Mouse (Mus musculus) liver, embryonic 14.5 days (tissue): ENCODE results near the gene Alkbh2. TPM values are rescaled to one million over a fixed set of nuclear protein-coding genes. Genes with fewer than 3 reads are reported as not detected.

Experiments used
- ATAC-seq: fragments of 200-750 bp; cut with Nextera tagmentation; 2 replicates; pipeline ENCODE4 v1.8.0; 2017; ENCODE audit warnings: moderate number of reproducible peaks, mild to moderate bottlenecking, moderate library complexity; ENCODE audit not compliant: insufficient read depth
- DNase-seq, 3 experiments: peaks; one replicate each; pipeline ENCODE4 v3.0.0-alpha.2; 2012 to 2013; ENCODE audit warnings: low read depth in 3 of 3, low spot score in 3 of 3
- H3K27ac ChIP-seq: fragments of 300-500 bp; sonication (generic); 2 replicates; pipeline ENCODE4 v1.5.1; 2014; ENCODE audit warnings: moderate library complexity, mild to moderate bottlenecking, control low read depth, inconsistent platforms
- H3K27me3 ChIP-seq: fragments of 300-500 bp; sonication (generic); 2 replicates; pipeline ENCODE4 v1.6.1; 2014; ENCODE audit warnings: mild to moderate bottlenecking, low read length, moderate library complexity; ENCODE audit not compliant: control insufficient read depth, insufficient read depth
- H3K36me3 ChIP-seq: fragments of 300-500 bp; sonication (generic); replicated peaks from 2 replicates; pipeline ENCODE4 v1.6.1; 2014; ENCODE audit warnings: low read depth; ENCODE audit not compliant: control insufficient read depth, insufficient read depth
- H3K4me1 ChIP-seq, 2 experiments: fragments of 200-500 bp in 1 of 2; fragments of 300-500 bp in 1 of 2; sonication (generic) in 1 of 2; replicated peaks; 2 replicates each; pipeline ENCODE4 v1.6.1; 2012 to 2014; ENCODE audit warnings: antibody characterized with exemption in 1 of 2, inconsistent platforms in 1 of 2, low read length in 1 of 2; ENCODE audit not compliant: control insufficient read depth in 2 of 2, insufficient read depth in 2 of 2
- H3K4me2 ChIP-seq: fragments of 300-500 bp; sonication (generic); 2 replicates; pipeline ENCODE4 v1.6.1; 2014; ENCODE audit warnings: low read depth, mild to moderate bottlenecking, control low read depth, moderate library complexity
- H3K4me3 ChIP-seq, 2 experiments: fragments of 200-500 bp in 1 of 2; fragments of 300-500 bp in 1 of 2; sonication (generic) in 1 of 2; 2 replicates each; pipeline ENCODE4 v1.5.1; 2012 to 2014; ENCODE audit warnings: low read depth in 2 of 2, low read length in 2 of 2, mild to moderate bottlenecking in 2 of 2, control low read depth in 1 of 2, inconsistent platforms in 1 of 2, moderate library complexity in 1 of 2; ENCODE audit not compliant: insufficient read depth in 1 of 2
- H3K9ac ChIP-seq: fragments of 300-500 bp; sonication (generic); replicated peaks from 2 replicates; pipeline ENCODE4 v1.6.1; 2014; ENCODE audit warnings: mild to moderate bottlenecking, control low read depth, moderate library complexity
- H3K9me3 ChIP-seq: fragments of 300-500 bp; sonication (generic); 2 replicates; pipeline ENCODE4 v1.6.1; 2016; ENCODE audit warnings: low read length, mixed read lengths; ENCODE audit not compliant: control insufficient read depth
- CTCF ChIP-seq: IDR thresholded peaks from 2 replicates; pipeline ENCODE4 v1.5.1; 2016; ENCODE audit warnings: antibody characterized with exemption, low read depth, control low read depth
- EP300 ChIP-seq: IDR thresholded peaks from 2 replicates; pipeline ENCODE4 v1.6.1; 2016; ENCODE audit warnings: antibody characterized with exemption, low read depth
- WGBS: fragments of 180-500 bp; shearing (Covaris S2); extraction: QIAGEN DNeasy Blood & Tissue Kit; methylation state at CpG from one replicate; pipeline ENCODE4 v1.1.7; 2014; ENCODE audit not compliant: insufficient replicate concordance; 5-methylcytosine and 5-hydroxymethylcytosine counted together
- polyA plus RNA-seq, 2 experiments: library from polyadenylated mRNA; depleted of rRNA in 1 of 2; stranded (reverse) in 1 of 2; unstranded in 1 of 2; fragments of >200 nt; fragmentation: Nextera tagmentation in 1 of 2; extraction: Ambion mirVana in 1 of 2; gene quantifications; 2 replicates each; pipeline versions ENCODE4 v1.2.1 to v1.2.3; 2012 to 2014

The Alkbh2 gene
- polyA plus RNA-seq, 2 experiments: 3.9 to 5.7 TPM

DNA sequence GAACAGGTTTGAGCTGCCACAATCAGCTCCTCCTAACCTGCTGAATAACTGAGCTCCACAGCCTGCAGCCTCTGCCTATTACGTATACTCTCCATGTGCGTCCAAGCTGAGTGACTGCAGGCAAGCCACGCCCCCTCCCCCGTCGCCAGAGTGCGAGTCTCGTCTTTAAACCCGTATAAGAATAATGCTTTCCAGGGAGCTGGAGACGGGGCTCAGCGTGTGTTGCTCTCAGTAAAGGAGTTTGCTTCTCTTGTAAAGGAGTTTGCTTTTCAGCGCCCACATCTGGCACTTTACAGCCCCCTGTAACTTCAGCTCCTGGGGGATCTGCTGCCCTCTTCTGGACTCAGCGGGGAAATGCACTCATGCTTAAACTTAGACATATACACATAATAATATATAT lies 25.5 kb upstream of the Alkbh2 start:
- H3K27ac ChIP-seq: no peak overlapping the region
- H3K9me3 ChIP-seq: no peaks in the 10 kb centered on the region
- peak; percentile 58 for TF ChIP-seq CTCF
- no peak for TF ChIP-seq EP300
- H3K27me3 ChIP-seq: no peaks in the 10 kb centered on the region
- DNase-seq (peak in 1 of 3 experiments; percentile 19), ATAC-seq (0 out of 2 replicates have a peak, but pooled peaks have one; percentile 35)
- H3K4me1 ChIP-seq: 0 out of 4 replicates have a peak, but pooled peaks cover 0 to 2% of the 10 kb centered on the region in 2 experiments
- H3K4me3 ChIP-seq: peak overlapping the region in 1 of 2 experiments; percentile 26; a peak in 2 of 4 replicates
- H3K4me2 ChIP-seq: peak overlapping the region; percentile 9; the same call in 1 of the 2 replicates
- no peaks in the 10 kb centered on the region for H3K36me3 ChIP-seq
- WGBS: 5% methylated on average over 12 of the region's 12 CpGs
- no peak overlapping the region for H3K9ac ChIP-seq

- Histone ChIP-seq H3K4me1 (0 out of 4 replicates have a peak, but pooled peaks cover 0 to 2% of the 10 kb centered on the region in 2 experiments), H3K9me3 (no peaks in the 10 kb centered on the region), H3K27me3 (no peaks in the 10 kb centered on the region), H3K4me2 (no peak overlapping the region), H3K9ac (no peak overlapping the region), H3K36me3 (no peaks in the 10 kb centered on the region), H3K27ac (no peak overlapping the region), H3K4me3 (no peak overlapping the region)
- ATAC-seq: no peak
- TF ChIP-seq EP300 (no peak), CTCF (no peak)
- 65% methylated on average over 12 of the region's 12 CpGs for WGBS
- DNase-seq: no peak
Observed at GRCm38 (mm10) chr5:114152359-114153092, 24.5 kb upstream of the Alkbh2 start.

- H3K4me2 ChIP-seq: no peak overlapping the region
- no peak overlapping the region for H3K27ac ChIP-seq
- WGBS: 66% methylated on average over 14 of the region's 14 CpGs
- no peak for DNase-seq
- no peaks in the 10 kb centered on the region for H3K27me3 ChIP-seq
- H3K4me1 ChIP-seq: peaks cover 0 to 3% of the 10 kb centered on the region in 2 experiments; a peak in 1 of 4 replicates
- no peak overlapping the region for H3K4me3 ChIP-seq
- ATAC-seq: no peak
- no peaks in the 10 kb centered on the region for H3K36me3 ChIP-seq
- TF ChIP-seq CTCF (no peak), EP300 (no peak)
- no peak overlapping the region for H3K9ac ChIP-seq
- no peaks in the 10 kb centered on the region for H3K9me3 ChIP-seq
Observed at GRCm38 (mm10) chr5:114147043-114147972, 19.3 kb upstream of the Alkbh2 start.

GRCm38 (mm10) chr5:114146028-114146888 lies 18.2 kb upstream of the Alkbh2 start, which contains the start of gene Acacb:
Acacb (plus strand) TSS chr5:114146535.
- no peaks in the 10 kb centered on the region for H3K36me3 ChIP-seq
- TF ChIP-seq CTCF (no peak), EP300 (no peak)
- no peaks in the 10 kb centered on the region for H3K27me3 ChIP-seq
- no peak within 1 kb of the TSS for H3K27ac ChIP-seq
- no peak within 1 kb of the TSS for H3K4me2 ChIP-seq
- 33% methylated on average over 19 of the region's 19 CpGs for WGBS
- ATAC-seq (peak; percentile 60; the same call in 1 of the 2 replicates), DNase-seq (no peak)
- no peaks in the 10 kb centered on the region for H3K9me3 ChIP-seq
- no peak within 1 kb of the TSS for H3K9ac ChIP-seq
- H3K4me3 ChIP-seq: no peak within 1 kb of the TSS
- peaks cover 0 to 3% of the 10 kb centered on the region in 2 experiments; a peak in 1 of 4 replicates for H3K4me1 ChIP-seq
